8 mouse cellular contexts compared by ENCODE assay signal in the genomic region with DNA sequence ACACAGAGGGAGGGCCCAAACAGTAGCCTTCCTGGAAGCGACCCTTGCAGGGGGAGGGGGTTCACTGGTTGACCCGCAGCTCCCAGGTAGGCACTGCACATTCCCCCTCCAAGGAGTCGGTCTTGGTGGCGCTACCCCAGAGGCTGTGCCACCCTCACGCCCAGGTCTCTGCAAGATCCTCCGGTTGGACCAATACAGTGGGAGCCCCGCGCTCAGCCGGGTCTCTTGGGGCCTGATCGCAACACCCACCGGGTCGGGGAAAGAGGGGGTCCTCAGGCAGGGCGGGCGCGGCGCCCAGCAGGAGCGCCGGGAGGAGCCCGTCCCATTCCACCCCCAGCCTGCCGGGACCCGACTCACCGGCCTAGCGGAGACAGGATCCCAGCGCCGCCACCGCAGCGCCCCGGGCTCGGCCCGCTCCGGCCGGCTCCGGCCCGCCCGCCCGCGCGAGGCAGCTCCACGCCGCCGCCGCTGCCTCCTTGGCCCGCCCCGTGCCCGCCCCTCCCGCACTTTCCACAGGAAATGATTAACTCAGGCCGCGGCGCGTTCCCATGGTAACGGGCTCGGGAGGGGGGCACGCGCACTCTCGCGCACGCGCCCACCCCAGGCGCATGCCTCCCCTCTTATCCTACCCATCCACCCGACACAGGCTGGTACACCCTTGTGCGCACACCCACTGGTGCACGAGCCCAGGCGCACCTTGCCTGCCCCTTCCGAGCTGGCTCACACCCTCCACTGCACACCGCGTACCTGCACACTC.
DNase-seq lines count a peak whose midpoint lies in the region; ATAC-seq lines count a peak whose summit lies in the region.

No protein-coding gene starts in this region.

- peak overlapping the region; percentile 94 for H3K4me2 ChIP-seq in heart, embryonic 15.5 days
- H3K4me2 ChIP-seq in liver, embryonic 12.5 days = peak overlapping the region; percentile 73

- H3K36me3 ChIP-seq in forebrain, embryonic 10.5 days (replicated peaks) = no peaks in the 10 kb centered on the region
- H3K36me3 ChIP-seq in heart, embryonic 15.5 days = no peaks in the 10 kb centered on the region
- H3K36me3 ChIP-seq in liver, embryonic 12.5 days = no peaks in the 10 kb centered on the region

- under 1% methylated on average over 52 of the region's 66 CpGs for WGBS in forebrain, embryonic 10.5 days
- 1% methylated on average over 57 of the region's 66 CpGs for WGBS in heart, embryonic 15.5 days
- 1% methylated on average over 60 of the region's 66 CpGs for WGBS in liver, embryonic 12.5 days (ENCODE audit: insufficient replicate concordance)

- peaks cover 60% of the 10 kb centered on the region for H3K4me1 ChIP-seq in forebrain, embryonic 10.5 days
- H3K4me1 ChIP-seq in heart, embryonic 15.5 days (replicated peaks) = peaks cover 60% of the 10 kb centered on the region
- peaks cover 51% of the 10 kb centered on the region for H3K4me1 ChIP-seq in liver, embryonic 12.5 days

- H3K9ac ChIP-seq in heart, embryonic 15.5 days = peak overlapping the region; percentile 86
- peak overlapping the region; percentile 63 for H3K9ac ChIP-seq in liver, embryonic 12.5 days

- peak overlapping the region; percentile 85 for H3K27ac ChIP-seq in forebrain, embryonic 10.5 days
- peak overlapping the region; percentile 74 for H3K27ac ChIP-seq in heart, embryonic 15.5 days
- 0 out of 2 replicates have a peak overlapping the region, but pooled peaks have one; percentile 17 for H3K27ac ChIP-seq in liver, embryonic 12.5 days

- no peaks in the 10 kb centered on the region for H3K9me3 ChIP-seq in forebrain, embryonic 10.5 days
- no peaks in the 10 kb centered on the region for H3K9me3 ChIP-seq in heart, embryonic 15.5 days (replicated peaks)
- H3K9me3 ChIP-seq in liver, embryonic 12.5 days (replicated peaks) = no peaks in the 10 kb centered on the region

- peak; percentile 62 for DNase-seq in CD4-positive helper T cell, adult 2 months (ENCODE audit: low read depth, low spot score)
- peak; percentile 91 for DNase-seq in brain, adult 2 months (ENCODE audit: low read depth, low spot score)
- peak; percentile 52 for DNase-seq in forebrain, embryonic 10.5 days (ENCODE audit: extremely low spot score, low spot score)
- peak; percentile 93 for DNase-seq in kidney, postnatal 14 days
- peak; percentile 61 to 65 for DNase-seq in natural killer cell, adult 2 months (ENCODE audit: low spot score in 2 of 2)
- DNase-seq in telencephalon, adult 2 months (ENCODE audit: low read depth, low spot score) = peak; percentile 61

- peak overlapping the region; percentile 80 for H3K4me3 ChIP-seq in forebrain, embryonic 10.5 days
- peak overlapping the region; percentile 75 for H3K4me3 ChIP-seq in heart, embryonic 15.5 days
- peak overlapping the region; percentile 61 for H3K4me3 ChIP-seq in liver, embryonic 12.5 days

- peak; percentile 65 for ATAC-seq in heart, embryonic 15.5 days (replicated peaks; ENCODE audit: insufficient number of reproducible peaks, insufficient read depth, low FRiP score, low read depth)
- ATAC-seq in liver, embryonic 12.5 days = peak; percentile 46

- H3K27me3 ChIP-seq in forebrain, embryonic 10.5 days (ENCODE audit: poor library complexity, severe bottlenecking) = peaks cover 77% of the 10 kb centered on the region
- no peaks in the 10 kb centered on the region for H3K27me3 ChIP-seq in heart, embryonic 15.5 days
- peaks cover 71% of the 10 kb centered on the region for H3K27me3 ChIP-seq in liver, embryonic 12.5 days (replicated peaks)

Comparison
In these comparisons a context has a peak if more than half of its experiments do, and no peak if none do; other contexts are left out.
1. Peak in every context shown above with its lines: DNase-seq, ATAC-seq, H3K4me3 ChIP-seq and H3K27ac ChIP-seq.
2. H3K27ac ChIP-seq: peak in every context shown above with its lines; median percentile 85 in forebrain, embryonic 10.5 days; 74 in heart, embryonic 15.5 days; 17 in liver, embryonic 12.5 days.